Comparison of ENCODE assay signal across 20 mouse cellular contexts in genomic region chr9:55003609-55004008, GRCm38 (mm10). TPM values are rescaled to one million over a fixed set of nuclear protein-coding genes. Genes with fewer than 3 reads are reported as not detected.
"Had no signal": no experiment of that assay in that cellular context is flagged by ENCODE, and none has a peak within 500 bp of the region (broad histone marks: within the 10 kb centered on the region; RNA-seq: fewer than 3 reads in every experiment).

No protein-coding gene starts in this region.

- H3K36me3 ChIP-seq: kidney, embryonic 15.5 days; limb, embryonic 15.5 days; liver, embryonic 12.5 days; midbrain, embryonic 10.5 days; neural tube, embryonic 15.5 days had no signal

- H3K4me2 ChIP-seq: kidney, embryonic 15.5 days; limb, embryonic 15.5 days; liver, embryonic 12.5 days; lung, embryonic 14.5 days; neural tube, embryonic 15.5 days had no signal

- H3K4me3 ChIP-seq: kidney, embryonic 15.5 days; limb, embryonic 15.5 days; liver, embryonic 12.5 days; midbrain, embryonic 10.5 days; myocyte; neural tube, embryonic 15.5 days had no signal

- H3K9ac ChIP-seq: kidney, embryonic 15.5 days; limb, embryonic 15.5 days; liver, embryonic 12.5 days; lung, embryonic 14.5 days; neural tube, embryonic 15.5 days had no signal

- H3K27me3 ChIP-seq: limb, embryonic 15.5 days; neural tube, embryonic 15.5 days had no signal

- H3K27ac ChIP-seq: kidney, embryonic 15.5 days; limb, embryonic 15.5 days; liver, embryonic 12.5 days; midbrain, embryonic 10.5 days; neural tube, embryonic 15.5 days had no signal

- H3K9me3 ChIP-seq: kidney, embryonic 15.5 days; limb, embryonic 15.5 days; liver, embryonic 12.5 days; midbrain, embryonic 10.5 days; neural tube, embryonic 15.5 days had no signal

- DNase-seq: kidney, adult 2 months; kidney, postnatal 14 days; layer of hippocampus, postnatal 36 days; lung, embryonic 14.5 days; lung, postnatal 10 days; lung, postnatal 4 days; spleen, adult 18-20 months; thymus, adult 18-20 months; thymus, postnatal 25 days had no signal

- H3K4me1 ChIP-seq: kidney, embryonic 15.5 days; limb, embryonic 15.5 days; liver, embryonic 12.5 days; neural tube, embryonic 15.5 days had no signal

- ATAC-seq: liver, embryonic 12.5 days had no signal

RNA-seq across cellular contexts. Expression of gene Chrna3, which starts 22.8 kb away (rescaled TPM):
- total RNA-seq: megakaryocyte, adult 5-6 weeks had no signal
- polyA plus RNA-seq: myocyte had no signal

RNA-seq across cellular contexts. Expression of gene Chrna5, which starts 22.9 kb away (rescaled TPM):
- total RNA-seq: megakaryocyte, adult 5-6 weeks had no signal
- polyA plus RNA-seq: kidney, adult 2 months; liver, embryonic 16.5 days; myocyte had no signal

RNA-seq across cellular contexts. Expression of gene AY074887, which starts 52.8 kb away (rescaled TPM):
- total RNA-seq: left cerebral cortex, adult 8-10 months; left cerebral cortex, postnatal 25 days; megakaryocyte, adult 5-6 weeks had no signal
- polyA plus RNA-seq: kidney, adult 2 months; large intestine, adult 2 months had no signal
